Mouse (Mus musculus) central nervous system, embryonic 18 days (tissue): Measurements from ENCODE around the gene Fam76b. TPM values are rescaled to one million over a fixed set of nuclear protein-coding genes. Genes with fewer than 3 reads are reported as not detected.

ENCODE experiments used
- polyA plus RNA-seq: library from polyadenylated mRNA; depleted of rRNA; stranded (reverse); fragments of >200 nt; gene quantifications from 2 replicates; pipeline ENCODE4 v1.2.3, GENCODE M21; 2012; rRNA removed

The Fam76b gene
- 36.4 and 37.8 TPM in 2 replicates for polyA plus RNA-seq

DNA sequence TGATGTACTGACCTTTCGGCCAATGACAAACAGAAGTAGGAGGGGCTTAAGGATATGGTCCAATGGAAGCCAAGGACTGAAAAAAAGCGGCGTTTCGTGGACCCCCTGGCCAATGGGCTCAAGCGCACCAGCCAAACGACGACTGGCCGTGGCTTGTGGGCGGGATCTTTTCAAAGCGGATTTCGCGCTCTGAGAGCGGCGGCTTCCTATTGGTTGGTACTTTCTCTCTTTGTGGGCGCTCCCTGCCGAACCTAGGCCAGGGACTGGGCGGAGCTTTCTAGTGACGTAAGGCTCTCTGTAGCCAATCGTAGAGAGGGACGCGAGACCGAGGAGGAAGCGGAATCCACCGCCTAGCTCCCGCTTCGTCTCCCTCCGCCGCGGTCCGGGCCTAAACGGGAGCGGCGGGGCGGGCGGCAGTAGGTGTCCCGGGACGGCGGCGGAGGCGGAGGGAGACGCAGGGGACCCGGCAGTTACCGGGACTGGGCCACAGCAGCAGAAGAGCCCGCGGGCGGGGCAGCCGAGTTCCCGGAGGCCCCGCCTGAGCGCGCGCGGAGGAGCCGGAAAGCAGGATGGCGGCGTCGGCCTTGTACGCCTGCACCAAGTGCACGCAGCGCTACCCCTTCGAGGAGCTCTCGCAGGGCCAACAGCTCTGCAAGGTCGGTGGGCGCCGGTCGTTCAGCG is at the start of gene Fam76b:
Fam76b (plus strand) TSS at position 311 of the 681 bp plus-strand sequence.

GRCm38 (mm10) chr9:13826832-13827405 is 597 bp upstream of the Fam76b start, which contains the start of gene Cep57:
Gene Cep57, minus strand, starts transcription at chr9:13827107.

Other genes starting within 250 kb of the Fam76b start
- 21.6 and 22.0 TPM in 2 replicates for gene Mtmr2, start 79.3 kb upstream of the Fam76b start, polyA plus RNA-seq
- 35.1 and 37.4 TPM in 2 replicates for gene Cep57, start 609 bp upstream of the Fam76b start, polyA plus RNA-seq